Mouse (Mus musculus) gastrocnemius, adult 2 months (tissue): ENCODE data around the gene Irgc1. TPM values are rescaled to one million over a fixed set of nuclear protein-coding genes. Genes with fewer than 3 reads are reported as not detected.
A peak's percentile ranks its signal among the peaks of the same experiment; 100 is the strongest.
"Not testable (repeated sequence)": the region's sequence is repeated elsewhere in the genome, so short reads cannot be mapped to it uniquely, and the experiment has no call there.

Experiments used
- DNase-seq: peaks from one replicate; pipeline ENCODE4 v3.0.0; 2022
- H3K27ac ChIP-seq: fragments of 200-600 bp; 2 replicates; pipeline ENCODE4 v1.8.1; 2022; ENCODE audit warnings: mild to moderate bottlenecking
- H3K4me3 ChIP-seq: fragments of 200-600 bp; 2 replicates; pipeline ENCODE4 v1.8.1; 2022; ENCODE audit warnings: mild to moderate bottlenecking, moderate library complexity
- CTCF ChIP-seq: fragments of 200-600 bp; IDR thresholded peaks from 2 replicates; pipeline ENCODE4 v1.8.1; 2022; ENCODE audit warnings: antibody characterized with exemption, mild to moderate bottlenecking, moderate library complexity
- intact Hi-C: fragments of 180-260 bp; cut with DNase I; formaldehyde crosslinking; loops from one replicate; pipeline ENCODE4 v1.15.1; 2025
- long read RNA-seq, 2 experiments: library from polyadenylated mRNA; stranded (forward); transcript quantifications; one replicate each; pipeline ENCODE4 v2.0.0; 2021
- total RNA-seq, 2 experiments: library from RNA; stranded (reverse); gene quantifications; 2 replicates each; pipeline ENCODE4 v1.2.3; 2021

The Irgc1 gene
- not detected for total RNA-seq
- long read RNA-seq, experiment 1 = 0 reads
- long read RNA-seq, experiment 2 = 0 reads

DNA sequence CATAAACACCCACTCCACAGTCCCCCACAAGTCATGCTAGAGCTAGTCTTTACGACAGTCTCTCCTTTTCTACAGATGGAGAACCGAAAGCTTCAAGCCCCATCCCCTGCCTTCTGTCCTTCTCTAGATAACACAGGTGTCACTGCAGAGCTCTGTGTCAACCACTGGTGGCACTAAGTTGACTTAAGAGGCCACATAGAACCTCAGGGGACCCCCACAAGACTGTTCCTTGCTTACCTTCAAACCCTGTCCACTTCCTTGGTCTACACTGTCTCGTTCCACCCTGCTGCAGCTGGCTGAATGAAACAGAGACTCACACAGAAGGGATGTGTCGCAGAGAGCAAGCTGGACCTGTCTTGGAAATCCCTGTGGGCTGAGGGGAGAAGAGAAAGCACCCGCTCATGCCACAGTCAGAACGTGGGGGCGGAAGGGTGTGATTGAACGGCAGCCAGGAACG, at the start of gene Irgc1:
Gene Irgc1, minus strand, starts transcription at position 443 of the 457 bp plus-strand sequence.
- TF ChIP-seq CTCF = no peak
- no peak within 1 kb of the TSS for H3K4me3 ChIP-seq
- intact Hi-C loops = no loop called here

GRCm38 (mm10) chr7:24501492-24501891, 49.4 kb upstream of the Irgc1 start:
- peak; percentile 38; the same call in 1 of the 2 replicates for TF ChIP-seq CTCF
- Histone ChIP-seq H3K4me3 (no peak overlapping the region), H3K27ac (no peak overlapping the region)
- intact Hi-C loops = no loop called here
- DNase-seq = no peak

More for the DNA sequence above, at the start of gene Irgc1:
- DNase-seq = no peak
- no peak within 1 kb of the TSS for H3K27ac ChIP-seq

DNA sequence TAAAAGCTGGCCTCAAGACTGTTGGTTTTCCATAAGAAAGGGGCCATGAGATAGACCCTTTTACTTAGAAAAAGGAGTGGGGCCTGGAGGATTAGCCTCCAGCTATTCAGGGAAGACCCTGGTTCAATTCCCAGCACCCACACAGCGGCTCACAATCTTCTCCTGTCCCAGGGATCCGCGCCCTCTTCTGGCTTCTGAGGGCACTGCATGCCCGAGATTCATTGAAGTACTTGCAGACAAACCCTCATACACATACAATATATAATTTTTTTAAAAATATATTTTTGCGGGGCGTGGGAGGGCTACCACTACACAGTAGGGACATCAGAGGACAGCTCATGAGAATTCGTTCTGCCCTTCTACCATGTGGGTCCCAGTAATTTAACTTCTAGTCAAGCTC, 48.8 kb upstream of the Irgc1 start:
- DNase-seq = no peak
- intact Hi-C loops = no loop called here
- H3K4me3 ChIP-seq = no peak overlapping the region
- no peak overlapping the region for H3K27ac ChIP-seq
- peak; percentile 53 for TF ChIP-seq CTCF

DNA sequence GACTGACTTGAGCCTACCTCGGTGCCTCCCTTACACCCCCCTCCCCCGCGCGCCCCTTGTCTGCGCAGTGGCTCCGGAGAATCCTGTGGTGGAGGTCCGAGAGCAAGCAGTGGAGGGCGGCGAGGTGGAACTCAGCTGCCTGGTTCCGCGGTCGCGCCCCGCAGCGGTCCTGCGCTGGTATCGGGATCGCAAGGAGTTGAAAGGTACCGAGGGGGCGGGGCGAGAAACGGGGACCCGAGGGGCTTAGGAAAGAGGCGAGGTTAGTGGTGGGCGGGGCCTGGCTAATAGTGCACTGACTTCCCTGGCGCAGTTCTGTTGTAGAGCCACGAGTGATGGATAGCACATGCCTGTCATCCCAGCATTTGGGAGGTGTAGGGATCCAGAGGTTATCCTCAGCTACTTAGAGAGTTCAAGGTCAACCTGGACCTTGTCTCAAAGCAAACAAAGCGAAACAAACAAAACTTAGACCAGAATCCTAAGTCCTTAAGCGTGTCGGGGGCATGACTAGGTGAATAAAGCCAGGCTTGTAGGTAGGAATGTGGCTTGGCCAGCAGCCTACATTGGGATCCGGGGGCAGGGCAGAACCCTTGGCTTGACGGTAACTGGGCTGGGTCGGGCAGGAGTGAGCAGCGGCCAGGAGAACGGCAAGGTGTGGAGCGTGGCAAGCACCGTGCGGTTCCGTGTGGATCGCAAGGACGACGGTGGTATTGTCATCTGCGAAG, 47.9 kb upstream of the Irgc1 start:
- H3K27ac ChIP-seq = no peak overlapping the region
- H3K4me3 ChIP-seq = no peak overlapping the region
- DNase-seq = no peak
- TF ChIP-seq CTCF = no peak
- intact Hi-C loops = no loop called here

DNA sequence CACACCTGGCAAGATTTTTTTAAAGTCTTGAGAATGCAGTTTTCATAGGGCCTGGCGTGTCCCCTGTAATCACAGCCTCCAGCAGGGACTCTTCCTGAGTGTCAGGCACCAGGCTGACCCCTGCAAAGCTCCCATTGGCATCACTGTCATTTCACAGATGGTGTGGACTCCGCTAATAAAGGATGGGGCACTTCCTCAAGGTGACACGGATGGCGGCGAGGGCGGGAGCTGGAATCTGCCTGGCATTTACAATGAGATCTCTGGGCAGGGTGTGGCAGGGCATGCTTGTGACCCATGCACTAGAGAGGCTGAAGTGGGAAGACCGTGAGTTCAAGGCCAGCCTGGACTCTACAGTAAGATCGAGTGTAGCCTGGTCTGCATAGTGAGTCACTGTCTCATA, 36.2 kb upstream of the Irgc1 start:
- no peak for TF ChIP-seq CTCF
- Histone ChIP-seq H3K4me3 (no peak overlapping the region), H3K27ac (no peak overlapping the region)
- intact Hi-C loops = no loop called here
- no peak for DNase-seq

GRCm38 (mm10) chr7:24487403-24487802, 35.3 kb upstream of the Irgc1 start:
- intact Hi-C loops = no loop called here
- no peak for TF ChIP-seq CTCF
- no peak overlapping the region for H3K4me3 ChIP-seq
- no peak overlapping the region for H3K27ac ChIP-seq
- DNase-seq = no peak

- no peak for TF ChIP-seq CTCF
- no peak overlapping the region for H3K4me3 ChIP-seq
- intact Hi-C loops = no loop called here
- no peak for DNase-seq
- H3K27ac ChIP-seq = no peak overlapping the region; the same call in 1 of the 2 replicates
Observed at GRCm38 (mm10) chr7:24486654-24487130, 34.6 kb upstream of the Irgc1 start.

GRCm38 (mm10) chr7:24485481-24485880, 33.4 kb upstream of the Irgc1 start:
- Histone ChIP-seq H3K4me3 (no peak overlapping the region), H3K27ac (no peak overlapping the region)
- DNase-seq = no peak
- TF ChIP-seq CTCF = no peak
- intact Hi-C loops = no loop called here

DNA sequence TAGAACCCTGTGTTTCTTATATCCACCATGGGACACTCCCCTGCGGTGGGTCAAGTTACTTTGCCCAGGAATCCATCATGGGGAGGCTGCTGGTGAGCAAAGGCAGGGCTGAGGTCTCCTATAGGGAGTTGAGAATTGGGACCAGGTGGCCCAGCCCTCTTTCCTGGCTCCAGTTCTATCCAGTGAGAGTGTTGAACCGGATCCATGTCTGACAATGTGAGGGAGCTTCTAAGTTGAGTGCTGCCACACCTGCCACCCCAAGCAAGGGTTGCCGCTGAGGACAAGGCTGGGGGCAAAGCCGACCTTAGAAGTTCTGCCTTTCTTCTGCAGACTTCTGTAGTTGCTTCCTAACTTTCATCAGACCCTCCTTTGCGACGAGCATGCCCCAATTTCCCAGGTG, 31.2 kb upstream of the Irgc1 start:
- H3K27ac ChIP-seq, DNase-seq, H3K4me3 ChIP-seq: not testable (repeated sequence)
- intact Hi-C loops = loop anchor here (5.0 kb wide), 1 partner anchor 64 kb away; the partner anchor contains the start of genes Pinlyp and Xrcc1

DNA sequence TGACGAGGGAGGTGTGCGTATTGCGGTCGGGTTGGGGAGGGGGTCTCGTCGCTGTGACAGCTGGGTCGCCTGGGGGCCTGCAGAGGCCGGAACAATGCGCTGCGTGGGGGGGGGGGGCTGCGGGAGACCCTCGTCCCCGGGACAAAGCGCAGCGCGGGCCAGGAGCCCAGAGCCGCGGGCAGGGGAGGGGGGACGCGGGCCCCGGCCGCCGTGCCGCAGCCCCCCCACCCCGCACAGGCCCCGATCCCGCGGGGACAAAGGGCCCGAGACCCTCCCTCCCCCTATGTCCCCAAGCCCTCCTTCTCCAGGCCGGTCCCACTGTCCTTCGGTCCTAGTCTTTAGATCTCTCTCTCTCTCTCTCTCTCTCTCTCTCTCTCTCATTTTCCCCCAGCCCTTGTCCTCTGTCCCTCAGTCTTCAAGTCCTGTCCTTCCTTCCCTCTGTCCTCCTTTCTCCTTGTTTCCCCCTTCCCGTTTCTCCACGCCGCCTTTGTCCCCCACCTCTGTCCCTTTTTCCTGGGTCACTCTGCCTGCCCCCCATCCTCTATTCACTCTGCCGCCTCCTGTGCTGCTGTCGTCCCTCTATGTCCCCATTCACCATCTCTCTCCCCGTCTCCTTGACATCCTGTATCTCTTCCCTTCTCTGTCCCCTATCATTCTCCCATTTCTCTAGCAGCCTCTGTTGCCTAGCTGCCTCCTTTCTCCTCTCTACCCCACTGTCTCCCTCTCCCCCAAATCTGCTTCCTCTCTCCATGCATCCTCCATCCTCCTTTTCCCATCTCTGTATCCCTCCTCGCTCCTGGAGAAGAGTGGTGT, 30.3 kb upstream of the Irgc1 start:
- no peak for DNase-seq
- TF ChIP-seq CTCF = no peak
- intact Hi-C loops = loop anchor here (5.0 kb wide), 1 partner anchor 65 kb away; the partner anchor contains the start of genes Pinlyp and Xrcc1
- Histone ChIP-seq H3K4me3 (peak overlapping the region; percentile 84), H3K27ac (0 out of 2 replicates have a peak overlapping the region, but pooled peaks have one; percentile 48)

DNA sequence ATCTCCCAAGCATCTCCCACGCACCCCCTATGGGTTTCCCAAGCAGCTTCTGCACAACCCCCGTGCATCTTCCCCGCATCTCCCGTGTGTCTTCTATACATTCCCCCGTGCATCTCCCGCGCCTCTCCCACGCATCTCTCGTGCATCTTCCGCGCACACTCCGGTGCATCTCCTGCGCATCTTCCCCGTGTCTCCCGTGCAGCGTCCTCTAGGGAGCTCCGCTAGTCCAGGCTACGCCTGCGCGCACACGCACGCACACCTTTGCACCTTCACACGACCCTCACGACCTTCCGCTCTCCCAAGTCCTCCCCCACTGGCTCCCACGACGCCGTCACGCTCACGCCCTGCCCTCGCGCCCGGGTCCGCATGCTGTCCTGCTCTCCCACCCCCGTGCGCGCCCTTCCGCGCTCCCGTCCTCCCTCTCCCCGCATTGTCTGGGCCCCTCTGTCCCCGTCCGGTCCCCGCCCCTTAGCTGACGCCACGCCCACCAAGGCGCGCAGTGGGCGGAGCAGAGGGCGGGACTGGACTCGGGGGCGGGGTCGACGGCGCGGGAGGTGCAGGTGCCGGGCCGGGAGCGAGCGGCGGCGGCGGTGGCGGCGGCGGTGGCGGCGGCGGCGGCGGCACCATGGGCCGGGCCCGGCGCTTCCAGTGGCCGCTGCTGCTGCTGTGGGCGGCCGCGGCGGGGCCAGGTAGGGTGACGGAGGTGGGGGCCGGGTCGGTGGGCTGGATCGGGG, 29.5 kb upstream of the Irgc1 start, which contains the start of gene Cadm4:
Gene Cadm4, plus strand, starts transcription at position 550 of the 734 bp plus-strand sequence.
- Histone ChIP-seq H3K4me3 (peak within 1 kb of the TSS; percentile 84), H3K27ac (peak within 1 kb of the TSS; percentile 58)
- no peak for TF ChIP-seq CTCF
- DNase-seq = peak; percentile 88
- intact Hi-C loops = loop anchor here (2.0 to 5.0 kb wide), 2 partner anchors 23 to 66 kb away; partner anchors contain the start of genes Pinlyp and Xrcc1

GRCm38 (mm10) chr7:24480986-24481473, 28.9 kb upstream of the Irgc1 start:
- no peak for TF ChIP-seq CTCF
- intact Hi-C loops = loop anchor here (2.0 to 5.0 kb wide), 2 partner anchors 24 to 66 kb away; partner anchors contain the start of genes Pinlyp and Xrcc1
- no peak for DNase-seq

More at GRCm38 (mm10) chr7:24480986-24481473, 28.9 kb upstream of the Irgc1 start:
- H3K27ac ChIP-seq = peak overlapping the region; percentile 58
- H3K4me3 ChIP-seq = peak overlapping the region; percentile 84
